Mouse (Mus musculus) CH12.LX (cell line): ENCODE data around the gene Slc9a8. TPM values are rescaled to one million over a fixed set of nuclear protein-coding genes. Genes with fewer than 3 reads are reported as not detected.

Experiments
- DNase-seq: peaks from one replicate; pipeline ENCODE4 v3.0.0-alpha.2; 2013; ENCODE audit errors: extremely low read depth
- H3K27ac ChIP-seq: 2 replicates; pipeline ENCODE4 v1.5.1; 2012; ENCODE audit warnings: low read depth, mild to moderate bottlenecking, control low read depth, moderate library complexity; ENCODE audit not compliant: insufficient read depth
- H3K27me3 ChIP-seq: replicated peaks from 2 replicates; pipeline ENCODE3; 2012; ENCODE audit warnings: inconsistent platforms
- H3K36me3 ChIP-seq, 2 experiments: replicated peaks in 1 of 2; 2 replicates each; pipeline versions ENCODE3 to v1.6.1; 2012; ENCODE audit warnings: inconsistent platforms in 1 of 2, low read length in 1 of 2, mild to moderate bottlenecking in 1 of 2, mixed read lengths in 1 of 2, moderate library complexity in 1 of 2; ENCODE audit not compliant: control insufficient read depth in 1 of 2, insufficient read depth in 1 of 2
- H3K4me1 ChIP-seq, 2 experiments: 2 replicates each; pipeline ENCODE4 v1.6.1; 2012; ENCODE audit warnings: inconsistent platforms in 1 of 2, moderate library complexity in 1 of 2; ENCODE audit not compliant: insufficient read depth in 2 of 2, control insufficient read depth in 1 of 2
- H3K4me2 ChIP-seq: 2 replicates; pipeline ENCODE4 v1.6.1; 2012; ENCODE audit warnings: low read depth, mild to moderate bottlenecking, control low read depth; ENCODE audit not compliant: poor library complexity, insufficient read depth, severe bottlenecking
- H3K4me3 ChIP-seq, 3 experiments: fragments of 150-350 bp in 1 of 3; sonication (generic) in 1 of 3; replicated peaks in 1 of 3; 2 replicates each; pipeline versions ENCODE3 to v1.5.1; 2011 to 2012; ENCODE audit warnings: low read depth in 2 of 3, low read length in 2 of 3, mild to moderate bottlenecking in 2 of 3, moderate library complexity in 2 of 3, control low read depth in 1 of 3, improper control_type of control experiment in 1 of 3, inconsistent platforms in 1 of 3, mixed read lengths in 1 of 3; ENCODE audit not compliant: poor library complexity in 1 of 3
- H3K79me2 ChIP-seq: replicated peaks from 2 replicates; pipeline ENCODE4 v1.6.1; 2012; ENCODE audit warnings: mild to moderate bottlenecking, moderate library complexity; ENCODE audit not compliant: control insufficient read depth, poor library complexity, insufficient read depth, severe bottlenecking; ENCODE audit errors: extremely low read depth
- H3K9ac ChIP-seq: 2 replicates; pipeline ENCODE4 v1.6.1; 2012; ENCODE audit warnings: low read depth, mild to moderate bottlenecking, control low read depth, moderate library complexity; ENCODE audit not compliant: insufficient read depth
- H3K9me3 ChIP-seq: replicated peaks from 2 replicates; pipeline ENCODE3; 2012; ENCODE audit warnings: low read length, inconsistent platforms, mixed read lengths
- BHLHE40 ChIP-seq: IDR thresholded peaks from 2 replicates; pipeline ENCODE4 v1.6.1; 2011; ENCODE audit warnings: mild to moderate bottlenecking, low read depth, low read length, improper control_type of control experiment
- CTCF ChIP-seq, 2 experiments: IDR thresholded peaks in 1 of 2; conservative IDR thresholded peaks in 1 of 2; 2 replicates each; pipeline ENCODE4 v1.5.1; 2011 to 2012; ENCODE audit warnings: low read depth in 2 of 2, low read length in 2 of 2, improper control_type of control experiment in 1 of 2, inconsistent platforms in 1 of 2, mild to moderate bottlenecking in 1 of 2, moderate library complexity in 1 of 2
- ELF1 ChIP-seq: IDR thresholded peaks from 2 replicates; pipeline ENCODE4 v1.6.1; 2014; ENCODE audit warnings: low read depth, mild to moderate bottlenecking, inconsistent platforms, low read length, improper control_type of control experiment
- ETS1 ChIP-seq: conservative IDR thresholded peaks from 2 replicates; pipeline ENCODE4 v1.6.1; 2012; ENCODE audit warnings: low read depth, mild to moderate bottlenecking, inconsistent platforms, low read length, improper control_type of control experiment, moderate library complexity
- HCFC1 ChIP-seq: IDR thresholded peaks from 2 replicates; pipeline ENCODE4 v1.6.1; 2012; ENCODE audit warnings: low read depth, mild to moderate bottlenecking, inconsistent platforms, low read length, improper control_type of control experiment
- IRF4 ChIP-seq: IDR thresholded peaks from 2 replicates; pipeline ENCODE4 v1.6.1; 2014; ENCODE audit warnings: low read depth, mild to moderate bottlenecking, inconsistent platforms, low read length, improper control_type of control experiment
- JUN ChIP-seq: IDR thresholded peaks from 2 replicates; pipeline ENCODE4 v1.6.1; 2011; ENCODE audit warnings: low read depth, mild to moderate bottlenecking, low read length, improper control_type of control experiment, moderate library complexity; ENCODE audit not compliant: insufficient read depth
- KAT2A ChIP-seq: IDR thresholded peaks from 2 replicates; pipeline ENCODE4 v1.6.1; 2012; ENCODE audit warnings: low read length, improper control_type of control experiment, inconsistent platforms; ENCODE audit not compliant: insufficient replicate concordance
- MAX ChIP-seq: IDR thresholded peaks from 2 replicates; pipeline ENCODE4 v1.6.1; 2011; ENCODE audit warnings: low read length, improper control_type of control experiment
- MEF2A ChIP-seq: IDR thresholded peaks from 2 replicates; pipeline ENCODE4 v1.6.1; 2014; ENCODE audit warnings: low read depth, mild to moderate bottlenecking, inconsistent platforms, low read length, improper control_type of control experiment, borderline replicate concordance
- MXI1 ChIP-seq: IDR thresholded peaks from 2 replicates; pipeline ENCODE4 v1.6.1; 2011; ENCODE audit warnings: mild to moderate bottlenecking, low read depth, low read length, improper control_type of control experiment
- MYC ChIP-seq: IDR thresholded peaks from 2 replicates; pipeline ENCODE4 v1.6.1; 2011; ENCODE audit warnings: low read depth, mild to moderate bottlenecking, improper control_type of control experiment, low read length
- NELFE ChIP-seq: IDR thresholded peaks from 2 replicates; pipeline ENCODE4 v1.6.1; 2011; ENCODE audit warnings: low read depth, low read length, improper control_type of control experiment
- NRF1 ChIP-seq: IDR thresholded peaks from 2 replicates; pipeline ENCODE4 v1.6.1; 2014; ENCODE audit warnings: low read depth, mild to moderate bottlenecking, inconsistent platforms, low read length, improper control_type of control experiment, moderate library complexity
- POLR2A ChIP-seq: IDR thresholded peaks from 2 replicates; pipeline ENCODE4 v1.6.1; 2011; ENCODE audit warnings: low read depth, mild to moderate bottlenecking, improper control_type of control experiment, low read length
- POLR2AphosphoS2 ChIP-seq: IDR thresholded peaks from 2 replicates; pipeline ENCODE4 v1.6.1; 2011; ENCODE audit warnings: low read depth, low read length, improper control_type of control experiment
- SIN3A ChIP-seq: IDR thresholded peaks from 2 replicates; pipeline ENCODE4 v1.6.1; 2012; ENCODE audit warnings: low read length, improper control_type of control experiment, inconsistent platforms
- SMC3 ChIP-seq: IDR thresholded peaks from 2 replicates; pipeline ENCODE4 v1.6.1; 2011; ENCODE audit warnings: low read depth, low read length, improper control_type of control experiment
- USF2 ChIP-seq: conservative IDR thresholded peaks from 2 replicates; pipeline ENCODE4 v1.6.1; 2011; ENCODE audit warnings: low read depth, low read length, improper control_type of control experiment
- ZNF384 ChIP-seq: IDR thresholded peaks from 2 replicates; pipeline ENCODE4 v1.6.1; 2012; ENCODE audit warnings: low read depth, low read length, improper control_type of control experiment, inconsistent platforms
- dilution Hi-C: fragments of 300-500 bp; cut with MboI; formaldehyde crosslinking; loops from 2 replicates; pipeline ENCODE4 v1.14.3; 2020; ENCODE audit warnings: low sequenced_read_pairs; ENCODE audit not compliant: extremely low pct_unique_long_range_greater_than_20kb, extremely low pct_ligation_motif_present
- in situ Hi-C: fragments of 300-500 bp; cut with MboI; formaldehyde crosslinking; loops from 3 replicates; pipeline ENCODE4 v1.14.3; 2019; ENCODE audit warnings: low sequenced_read_pairs, low pct_ligation_motif_present, low pct_unique_long_range_greater_than_20kb, mixed read lengths
- polyA plus RNA-seq: library from polyadenylated mRNA; unstranded; fragments of >175 nt; gene quantifications from 2 replicates; pipeline ENCODE4 v1.2.1, GENCODE M21; 2012; ENCODE audit warnings: low read depth; ENCODE audit not compliant: insufficient read length
- total RNA-seq, 2 experiments: library from RNA; depleted of rRNA; stranded (reverse); fragments of 300-350 nt in 1 of 2; fragments of >200 nt in 1 of 2; gene quantifications; 2 replicates each; pipeline ENCODE4 v1.2.3; 2012 to 2014

Gene Slc9a8
- total and polyA plus RNA-seq, 3 experiments: 14.5 to 26.0 (median 25.0) TPM

DNA sequence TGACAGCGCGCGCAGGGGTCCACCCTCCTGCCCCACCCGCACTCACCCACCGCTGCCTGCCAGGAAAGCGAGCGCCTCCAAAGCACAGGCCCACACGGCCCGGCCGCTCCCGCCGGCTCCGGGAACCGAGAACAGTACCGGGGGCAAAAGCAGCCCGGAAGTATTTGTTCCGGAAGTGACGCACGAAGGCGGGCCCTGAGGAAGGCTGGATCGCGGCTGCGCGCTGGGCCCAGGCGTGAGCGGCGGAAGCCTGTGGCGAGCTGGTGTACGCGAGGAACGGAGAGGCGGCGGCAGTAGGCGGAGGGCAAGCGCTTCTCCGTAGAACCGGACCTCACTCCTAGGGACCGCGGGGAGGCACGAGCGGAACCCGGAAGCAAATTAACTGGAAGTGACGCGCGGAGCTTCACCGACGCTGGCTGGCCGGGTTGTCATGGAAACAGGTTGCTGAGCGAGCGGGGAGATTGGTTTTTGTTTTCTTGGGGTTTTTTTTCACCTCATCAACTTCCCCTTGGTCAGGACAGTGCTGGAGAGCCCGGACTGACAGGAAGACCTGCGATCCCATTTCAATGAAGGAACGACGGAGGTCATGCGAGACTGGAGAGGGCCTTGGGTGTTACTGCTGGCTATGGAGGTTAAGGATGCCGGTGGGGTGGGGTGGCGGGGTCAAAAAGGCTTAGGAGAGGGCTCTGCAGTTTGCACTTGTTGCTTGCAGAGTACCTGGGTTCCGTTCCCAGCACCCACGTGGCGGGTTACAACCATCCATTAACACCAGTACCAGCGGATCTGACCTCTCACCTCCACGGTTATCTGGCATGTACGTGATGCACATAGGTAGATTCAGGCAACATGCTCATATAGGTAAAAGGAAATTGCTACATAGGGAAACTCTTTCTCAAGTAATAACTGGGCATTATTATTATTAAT lies 71.5 kb downstream of the Slc9a8 start, which contains the start of gene Spata2:
Gene Spata2 (minus strand): TSS at position 175 of the 924 bp plus-strand sequence.
- H3K4me1 ChIP-seq: peaks cover 4 to 58% of the 10 kb centered on the region in 2 experiments
- no peaks in the 10 kb centered on the region for H3K9me3 ChIP-seq
- peak within 1 kb of the TSS; percentile 93 to 95 (median 95) for H3K4me3 ChIP-seq
- H3K36me3 ChIP-seq: peaks cover 9 to 24% of the 10 kb centered on the region in 2 experiments
- dilution Hi-C loops: no loop called here
- H3K27me3 ChIP-seq: no peaks in the 10 kb centered on the region
- peak; percentile 92 for DNase-seq
- H3K4me2 ChIP-seq: peak within 1 kb of the TSS; percentile 74
- peak within 1 kb of the TSS; percentile 93 for H3K9ac ChIP-seq
- H3K27ac ChIP-seq: peak within 1 kb of the TSS; percentile 95
- peaks cover 49% of the 10 kb centered on the region for H3K79me2 ChIP-seq
- in situ Hi-C loops: no loop called here
- TF ChIP-seq SIN3A (peak; percentile 94), MYC (peak; percentile 63; the same call in 1 of the 2 replicates), POLR2A (peak; percentile 89), IRF4 (peak; percentile 55; the same call in 1 of the 2 replicates), MXI1 (peak; percentile 92), ETS1 (no peak), CTCF (conservative IDR thresholded peaks at IDR 0.05 in 1 of 2, IDR thresholded peaks at IDR 0.05 in 1 of 2; ENCODE audit: low read depth in 2 of 2, low read length in 2 of 2) (no peak), KAT2A (peak; percentile 76; the same call in 1 of the 2 replicates), BHLHE40 (peak; percentile 77), NRF1 (peak; percentile 85), ELF1 (peak; percentile 92), HCFC1 (peak; percentile 87), JUN (no peak), MAX (peak; percentile 59; the same call in 1 of the 2 replicates), SMC3 (no peak), ZNF384 (peak; percentile 70), POLR2AphosphoS2 (no peak), NELFE (peak; percentile 75), USF2 (no peak)

DNA sequence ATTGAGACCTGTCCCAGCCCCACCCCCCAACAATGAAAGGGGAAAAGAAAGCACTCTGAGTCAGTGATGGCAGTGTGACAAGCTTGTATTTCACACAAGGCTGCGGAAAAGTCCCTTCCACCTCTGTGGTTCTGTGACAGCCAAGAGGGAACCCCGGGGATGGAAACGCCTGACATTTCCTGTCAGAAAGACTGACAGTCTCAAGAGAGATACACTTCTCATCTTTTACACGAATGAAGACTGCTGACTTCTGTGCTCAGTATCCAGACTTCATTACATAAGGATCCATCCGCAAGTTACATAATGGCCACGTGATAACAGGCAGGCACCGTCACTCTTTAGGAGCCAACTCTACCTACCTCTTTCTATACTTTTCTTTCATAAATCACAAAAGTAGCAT lies 74.9 kb downstream of the Slc9a8 start:
- in situ Hi-C loops (no loop called here), dilution Hi-C loops (no loop called here)
- no peak overlapping the region for H3K4me2 ChIP-seq

More for the DNA sequence above, 74.9 kb downstream of the Slc9a8 start:
- no peak overlapping the region for H3K9ac ChIP-seq
- no peaks in the 10 kb centered on the region for H3K9me3 ChIP-seq
- H3K36me3 ChIP-seq: peaks cover 0 to 12% of the 10 kb centered on the region in 2 experiments
- DNase-seq: peak; percentile 65
- H3K4me1 ChIP-seq: peaks cover 4 to 30% of the 10 kb centered on the region in 2 experiments
- H3K79me2 ChIP-seq: peaks cover 15% of the 10 kb centered on the region
- no peak overlapping the region for H3K4me3 ChIP-seq
- no peak overlapping the region for H3K27ac ChIP-seq
- H3K27me3 ChIP-seq: no peaks in the 10 kb centered on the region
- TF ChIP-seq MEF2A: no peak
- peak; percentile 54; the same call in 1 of the 2 replicates for TF ChIP-seq ETS1
- TF ChIP-seq, all 38 proteins: peak for 1
